10 mouse cellular contexts compared by ENCODE assay signal in the genomic region with DNA sequence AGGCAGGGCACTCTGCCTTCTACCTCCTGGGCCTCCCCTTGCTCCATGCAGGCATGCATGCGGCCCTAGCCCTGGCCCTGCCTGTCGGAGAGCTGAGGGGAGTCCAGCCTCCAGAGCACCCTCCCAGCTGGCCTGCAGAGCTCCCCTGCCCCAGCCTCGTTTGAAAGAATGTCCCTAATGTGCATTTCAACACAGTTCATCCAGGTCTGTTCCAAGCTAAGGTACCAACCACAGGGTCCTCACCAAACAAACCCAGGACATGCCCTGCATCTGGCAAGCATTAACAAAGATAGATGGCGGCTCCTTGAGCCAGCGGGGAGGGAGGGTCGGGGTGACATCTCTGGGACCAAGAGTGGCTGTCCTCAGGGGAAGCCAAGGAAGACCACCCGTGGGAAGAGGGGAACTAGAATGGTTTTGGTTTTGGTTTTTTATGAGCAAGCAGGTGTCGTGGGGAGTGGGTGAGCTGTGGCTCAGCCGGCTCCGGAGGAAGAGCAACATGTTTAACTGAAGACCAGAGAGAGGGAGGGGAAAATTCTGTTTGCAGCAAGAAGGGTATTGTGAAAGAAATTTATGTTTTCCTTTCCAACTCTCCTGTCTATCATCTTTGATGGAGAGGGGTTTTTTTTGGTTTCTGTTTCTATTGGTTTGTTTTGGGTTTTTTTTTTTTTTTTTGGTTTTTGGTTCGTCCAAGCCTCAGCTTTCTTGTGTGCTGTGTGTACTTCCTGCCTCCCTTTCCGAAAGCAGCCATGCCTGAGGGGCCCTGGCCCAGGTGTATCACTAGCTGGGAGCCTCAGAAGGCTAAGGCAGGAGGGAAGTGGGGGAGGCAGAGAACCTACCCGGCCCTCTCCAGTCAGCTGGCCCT. TPM values are rescaled to one million over a fixed set of nuclear protein-coding genes. Genes with fewer than 3 reads are reported as not detected.
A peak's percentile ranks its signal among the peaks of the same experiment; 100 is the strongest.
DNase-seq lines count a peak whose midpoint lies in the region; ATAC-seq and TF ChIP-seq lines count a peak whose summit lies in the region.
"Had no signal": no experiment of that assay in that cellular context is flagged by ENCODE, and none has a peak within 500 bp of the region (broad histone marks: within the 10 kb centered on the region; RNA-seq: fewer than 3 reads in every experiment).

No protein-coding gene starts in this region.

- no peaks in the 10 kb centered on the region for H3K27me3 ChIP-seq in forebrain, embryonic 10.5 days (ENCODE audit: poor library complexity, severe bottlenecking)
- no peaks in the 10 kb centered on the region for H3K27me3 ChIP-seq in forebrain, embryonic 16.5 days (replicated peaks; ENCODE audit: control insufficient read depth, insufficient read depth, low read length)
- no peaks in the 10 kb centered on the region for H3K27me3 ChIP-seq in small intestine, adult 2 months (ENCODE audit: control insufficient read depth, insufficient read depth, low read length)

- H3K9ac ChIP-seq in forebrain, embryonic 16.5 days (replicated peaks; ENCODE audit: low read depth, low read length), result no peak overlapping the region

- no peak for DNase-seq in forebrain, embryonic 10.5 days (ENCODE audit: extremely low spot score, low spot score)
- peak; percentile 20 for DNase-seq in kidney, postnatal 10 days
- no peak for DNase-seq in kidney, adult 18-20 months
- peak; percentile 16 for DNase-seq in adipocyte (ENCODE audit: low spot score)
- DNase-seq in layer of hippocampus, adult 11-12 months (ENCODE audit: low spot score), result no peak
- DNase-seq in left cerebral cortex, adult 11 months (ENCODE audit: low spot score), result no peak
- DNase-seq: cerebellum, adult 9-11 months had no signal

- no peaks in the 10 kb centered on the region for H3K9me3 ChIP-seq in forebrain, embryonic 10.5 days
- H3K9me3 ChIP-seq in forebrain, embryonic 16.5 days (ENCODE audit: control insufficient read depth, low read length), result no peaks in the 10 kb centered on the region

- no peak overlapping the region for H3K4me3 ChIP-seq in forebrain, embryonic 10.5 days
- H3K4me3 ChIP-seq in forebrain, embryonic 16.5 days (replicated peaks; ENCODE audit: low read length), result no peak overlapping the region
- H3K4me3 ChIP-seq in small intestine, adult 2 months (ENCODE audit: low read depth, low read length), result no peak overlapping the region

- 68% methylated on average over 13 of the region's 13 CpGs for WGBS in forebrain, embryonic 10.5 days
- 75% methylated on average over 13 of the region's 13 CpGs for WGBS in forebrain, embryonic 16.5 days
- WGBS in small intestine, adult 2 months, result 66% methylated on average over 13 of the region's 13 CpGs

- no peak for ATAC-seq in forebrain, embryonic 16.5 days
- ATAC-seq: midbrain, embryonic 16.5 days had no signal

- no peak for TF ChIP-seq CTCF in small intestine, adult 2 months (IDR thresholded peaks at IDR 0.05; ENCODE audit: extremely low read depth, insufficient read length, insufficient replicate concordance, low read depth, low read length)

- H3K27ac ChIP-seq in forebrain, embryonic 10.5 days, result 0 out of 2 replicates have a peak overlapping the region, but pooled peaks have one; percentile 1
- H3K27ac ChIP-seq in forebrain, embryonic 16.5 days (ENCODE audit: low read length), result no peak overlapping the region
- peak overlapping the region; percentile 49; the same call in 1 of the 2 replicates for H3K27ac ChIP-seq in small intestine, adult 2 months (ENCODE audit: insufficient read depth, low read depth, low read length)

- TF ChIP-seq POLR2A in small intestine, adult 2 months (IDR thresholded peaks at IDR 0.05; ENCODE audit: low read depth, low read length), result no peak

- H3K4me2 ChIP-seq in forebrain, embryonic 16.5 days (ENCODE audit: low read length), result no peak overlapping the region

- 0 out of 2 replicates have a peak, but pooled peaks cover 6% of the 10 kb centered on the region for H3K4me1 ChIP-seq in forebrain, embryonic 10.5 days
- H3K4me1 ChIP-seq in forebrain, embryonic 16.5 days (replicated peaks; ENCODE audit: control insufficient read depth, insufficient read depth, low read length), result peaks cover 7% of the 10 kb centered on the region
- peaks cover 14% of the 10 kb centered on the region for H3K4me1 ChIP-seq in small intestine, adult 2 months (ENCODE audit: control insufficient read depth, insufficient read depth, insufficient read length, low read length)

- H3K36me3 ChIP-seq in forebrain, embryonic 10.5 days (replicated peaks), result peaks cover 100% of the 10 kb centered on the region
- peaks cover 34% of the 10 kb centered on the region for H3K36me3 ChIP-seq in forebrain, embryonic 16.5 days (ENCODE audit: control insufficient read depth, insufficient read depth)
- peaks cover 58% of the 10 kb centered on the region for H3K36me3 ChIP-seq in small intestine, adult 2 months (ENCODE audit: control insufficient read depth, insufficient read depth, low read length)

RNA-seq across cellular contexts. Expression of gene Idh2, which starts 24.0 kb away (rescaled TPM):
- polyA plus RNA-seq in forebrain, embryonic 10.5 days (2016; fragmentation: Nextera tagmentation; extraction: Ambion mirVana), result 462 and 476 TPM in 2 replicates
- 286 and 298 TPM in 2 replicates for polyA plus RNA-seq in forebrain, embryonic 16.5 days (2015; fragmentation: Nextera tagmentation; extraction: Ambion mirVana)
- 57.2 and 82.3 TPM in 2 replicates for polyA plus RNA-seq in small intestine, adult 2 months (2012; rRNA removed)

Comparison
In these comparisons a context has a peak if more than half of its experiments do, and no peak if none do; other contexts are left out.
1. DNase-seq: peak in kidney, postnatal 10 days (single experiment) and adipocyte (single experiment); none in forebrain, embryonic 10.5 days (single experiment), kidney, adult 18-20 months (single experiment), layer of hippocampus, adult 11-12 months (single experiment) and left cerebral cortex, adult 11 months (single experiment).